Mouse (Mus musculus): Measurements from ENCODE around the gene Mdm2. TPM values are rescaled to one million over a fixed set of nuclear protein-coding genes. Genes with fewer than 3 reads are reported as not detected.

Mdm2 gene
- polyA plus RNA-seq, 1 experiment from 2014 or later = 44.6 TPM

GRCm38 (mm10) chr10:117698313-117699138 lies 12.0 kb downstream of the Mdm2 start:
- DNase-seq (ENCODE audit: low spot score) = no peak

- DNase-seq (ENCODE audit: low spot score) = no peak
Measured at GRCm38 (mm10) chr10:117697561-117698115, 12.9 kb downstream of the Mdm2 start.

GRCm38 (mm10) chr10:117696827-117697560 lies 13.6 kb downstream of the Mdm2 start:
- DNase-seq (ENCODE audit: low spot score) = no peak

- no peak for DNase-seq (ENCODE audit: low spot score)
Measured at GRCm38 (mm10) chr10:117696021-117696826, 14.3 kb downstream of the Mdm2 start.

- DNase-seq (ENCODE audit: low spot score) = no peak
Measured at GRCm38 (mm10) chr10:117695605-117696004, 15.0 kb downstream of the Mdm2 start.

GRCm38 (mm10) chr10:117695027-117695426 lies 15.5 kb downstream of the Mdm2 start:
- DNase-seq (ENCODE audit: low spot score) = no peak

GRCm38 (mm10) chr10:117694255-117694953 lies 16.2 kb downstream of the Mdm2 start:
- no peak for DNase-seq (ENCODE audit: low spot score)

GRCm38 (mm10) chr10:117692953-117693352 lies 17.6 kb downstream of the Mdm2 start:
- no peak for DNase-seq (ENCODE audit: low spot score)

GRCm38 (mm10) chr10:117692173-117692572 lies 18.4 kb downstream of the Mdm2 start:
- DNase-seq (ENCODE audit: low spot score) = no peak

GRCm38 (mm10) chr10:117691389-117691968 lies 19.1 kb downstream of the Mdm2 start:
- no peak for DNase-seq (ENCODE audit: low spot score)

GRCm38 (mm10) chr10:117690770-117691296 lies 19.7 kb downstream of the Mdm2 start:
- no peak for DNase-seq (ENCODE audit: low spot score)

GRCm38 (mm10) chr10:117690101-117690352 lies 20.5 kb downstream of the Mdm2 start:
- DNase-seq (ENCODE audit: low spot score) = no peak

- DNase-seq (ENCODE audit: low spot score) = no peak
Measured at GRCm38 (mm10) chr10:117689297-117690100, 21.1 kb downstream of the Mdm2 start.

GRCm38 (mm10) chr10:117688204-117689151 lies 22.1 kb downstream of the Mdm2 start:
- no peak for DNase-seq (ENCODE audit: low spot score)

- DNase-seq (ENCODE audit: low spot score) = no peak
Measured at GRCm38 (mm10) chr10:117687577-117687976, 23.0 kb downstream of the Mdm2 start.

GRCm38 (mm10) chr10:117687018-117687417 lies 23.5 kb downstream of the Mdm2 start:
- no peak for DNase-seq (ENCODE audit: low spot score)

- DNase-seq (ENCODE audit: low spot score) = no peak
Measured at GRCm38 (mm10) chr10:117685849-117686591, 24.5 kb downstream of the Mdm2 start.
